8 mouse cellular contexts compared by ENCODE assay signal in genomic region chr9:78482386-78482785, GRCm38 (mm10). TPM values are rescaled to one million over a fixed set of nuclear protein-coding genes. Genes with fewer than 3 reads are reported as not detected.
DNase-seq lines count a peak whose midpoint lies in the region; ATAC-seq and TF ChIP-seq lines count a peak whose summit lies in the region.

No protein-coding gene starts in this region.

- H3K4me1 ChIP-seq in cerebellum, adult 2 months (ENCODE audit: control insufficient read depth, insufficient read depth, low read length): peaks cover 3% of the 10 kb centered on the region; the same call in 1 of the 2 replicates
- H3K4me1 ChIP-seq in thymus, adult 2 months (replicated peaks; ENCODE audit: control insufficient read depth, insufficient read depth, low read length): peaks cover 2% of the 10 kb centered on the region; the same call in 1 of the 2 replicates
- H3K4me1 ChIP-seq in lung, embryonic 15.5 days: peaks cover 16% of the 10 kb centered on the region

- H3K27ac ChIP-seq in cerebellum, adult 2 months (ENCODE audit: insufficient read depth, low read length): peak overlapping the region; percentile 88; the same call in 1 of the 2 replicates
- H3K27ac ChIP-seq in thymus, adult 2 months (ENCODE audit: control insufficient read depth, insufficient read depth, low read length): no peak overlapping the region
- peak overlapping the region; percentile 97 for H3K27ac ChIP-seq in lung, embryonic 15.5 days

- no peaks in the 10 kb centered on the region for H3K9me3 ChIP-seq in lung, embryonic 15.5 days

- WGBS in cerebellum, adult 2 months: 26% methylated on average over 3 of the region's 3 CpGs
- 54% methylated on average over 3 of the region's 3 CpGs for WGBS in thymus, adult 2 months
- WGBS in lung, embryonic 15.5 days: 15% methylated on average over 3 of the region's 3 CpGs

- ATAC-seq in lung, embryonic 15.5 days (ENCODE audit: borderline replicate concordance, extremely low read depth, low FRiP score, low TSS enrichment): no peak
- ATAC-seq in CD4-positive, CD25-positive, alpha-beta regulatory T cell, adult 4 months: no peak

- DNase-seq in cerebellum, adult 2 months: no peak
- DNase-seq in cerebellum, postnatal 10 days: no peak
- no peak for DNase-seq in thymus, adult 2 months
- no peak for DNase-seq in thymus, postnatal 0 days (ENCODE audit: low spot score)
- no peak for DNase-seq in natural killer cell, adult 2 months (ENCODE audit: low spot score in 2 of 2)
- DNase-seq in spleen, adult 12 weeks (ENCODE audit: low spot score): no peak

- H3K27me3 ChIP-seq in cerebellum, adult 2 months (ENCODE audit: control insufficient read depth, insufficient read depth, low read length): no peaks in the 10 kb centered on the region
- no peaks in the 10 kb centered on the region for H3K27me3 ChIP-seq in thymus, adult 2 months (ENCODE audit: control insufficient read depth, insufficient read depth, low read length)
- no peaks in the 10 kb centered on the region for H3K27me3 ChIP-seq in lung, embryonic 15.5 days

- TF ChIP-seq CTCF in cerebellum, adult 2 months (IDR thresholded peaks at IDR 0.05; ENCODE audit: borderline replicate concordance, insufficient read depth, low read depth, low read length): no peak
- TF ChIP-seq CTCF in thymus, adult 2 months (IDR thresholded peaks at IDR 0.05; ENCODE audit: borderline replicate concordance, control insufficient read depth, extremely low read depth, insufficient read depth, low read length, poor library complexity): no peak

- peak overlapping the region; percentile 72 for H3K4me2 ChIP-seq in lung, embryonic 15.5 days

- peak overlapping the region; percentile 62 for H3K4me3 ChIP-seq in cerebellum, adult 2 months (replicated peaks; ENCODE audit: insufficient read depth, low read depth, low read length)
- H3K4me3 ChIP-seq in thymus, adult 2 months (ENCODE audit: control insufficient read depth, insufficient read depth, low read length): peak overlapping the region; percentile 85; the same call in 1 of the 2 replicates
- H3K4me3 ChIP-seq in lung, embryonic 15.5 days: peak overlapping the region; percentile 53

- TF ChIP-seq POLR2A in cerebellum, adult 2 months (IDR thresholded peaks at IDR 0.05; ENCODE audit: borderline replicate concordance, insufficient read depth, low read length): no peak
- no peak for TF ChIP-seq POLR2A in thymus, adult 2 months (IDR thresholded peaks at IDR 0.05; ENCODE audit: control insufficient read depth, extremely low read depth, insufficient read depth, low read length, poor library complexity)

- peaks cover 20% of the 10 kb centered on the region for H3K36me3 ChIP-seq in thymus, adult 2 months (ENCODE audit: control insufficient read depth, insufficient read depth, low read length)
- H3K36me3 ChIP-seq in lung, embryonic 15.5 days: peaks cover 22% of the 10 kb centered on the region

- H3K9ac ChIP-seq in lung, embryonic 15.5 days: peak overlapping the region; percentile 74

RNA-seq across cellular contexts. Expression of gene Eef1a1, which starts 6.6 kb away (rescaled TPM):
- polyA plus RNA-seq in cerebellum, adult 2 months (2012; rRNA removed): 2,299 and 2,427 TPM in 2 replicates
- 4,171 and 4,540 TPM in 2 replicates for polyA plus RNA-seq in thymus, adult 2 months (2012; rRNA removed)
- 3,927 and 4,011 TPM in 2 replicates for polyA plus RNA-seq in thymus, postnatal 0 days (2015; fragmentation: Nextera tagmentation; extraction: Ambion mirVana)
- polyA plus RNA-seq in lung, embryonic 15.5 days (2015; fragmentation: Nextera tagmentation; extraction: Ambion mirVana): 4,575 and 4,632 TPM in 2 replicates
- polyA plus RNA-seq in CD4-positive, CD25-positive, alpha-beta regulatory T cell, adult 4 months (2017; shearing (Covaris generic)): over 10,000 TPM; 10,256 to 11,102 TPM

RNA-seq across cellular contexts. Expression of gene Gm17324, which starts 33.8 kb away (rescaled TPM):
- 0.34 and 0.40 TPM in 2 replicates for polyA plus RNA-seq in cerebellum, adult 2 months (2012; rRNA removed)
- polyA plus RNA-seq in thymus, adult 2 months (2012; rRNA removed): 0.19 TPM in 1 of 2 replicates, not detected in the other
- polyA plus RNA-seq in thymus, postnatal 0 days (2015; fragmentation: Nextera tagmentation; extraction: Ambion mirVana): 0.58 and 1.1 TPM in 2 replicates
- polyA plus RNA-seq in lung, embryonic 15.5 days (2015; fragmentation: Nextera tagmentation; extraction: Ambion mirVana): 0.56 and 0.94 TPM in 2 replicates
- under 1 TPM in 1 of 2 experiments, not detected in 1; 0.51 TPM for polyA plus RNA-seq in CD4-positive, CD25-positive, alpha-beta regulatory T cell, adult 4 months (2017; shearing (Covaris generic))

RNA-seq across cellular contexts. Expression of gene Mto1, which starts 34.4 kb away (rescaled TPM):
- 31.6 TPM in 2 replicates for polyA plus RNA-seq in cerebellum, adult 2 months (2012; rRNA removed)
- 22.5 and 24.3 TPM in 2 replicates for polyA plus RNA-seq in thymus, adult 2 months (2012; rRNA removed)
- polyA plus RNA-seq in thymus, postnatal 0 days (2015; fragmentation: Nextera tagmentation; extraction: Ambion mirVana): 22.8 and 23.4 TPM in 2 replicates
- 21.0 and 24.3 TPM in 2 replicates for polyA plus RNA-seq in lung, embryonic 15.5 days (2015; fragmentation: Nextera tagmentation; extraction: Ambion mirVana)
- 10 to 100 TPM; 15.6 to 19.1 TPM for polyA plus RNA-seq in CD4-positive, CD25-positive, alpha-beta regulatory T cell, adult 4 months (2017; shearing (Covaris generic))

RNA-seq across cellular contexts. Expression of gene Cgas, which starts 39.3 kb away (rescaled TPM):
- 0.33 and 0.40 TPM in 2 replicates for polyA plus RNA-seq in cerebellum, adult 2 months (2012; rRNA removed)
- 1.5 and 1.8 TPM in 2 replicates for polyA plus RNA-seq in thymus, adult 2 months (2012; rRNA removed)
- polyA plus RNA-seq in thymus, postnatal 0 days (2015; fragmentation: Nextera tagmentation; extraction: Ambion mirVana): 2.6 and 3.0 TPM in 2 replicates
- polyA plus RNA-seq in lung, embryonic 15.5 days (2015; fragmentation: Nextera tagmentation; extraction: Ambion mirVana): 2.6 and 3.0 TPM in 2 replicates
- polyA plus RNA-seq in CD4-positive, CD25-positive, alpha-beta regulatory T cell, adult 4 months (2017; shearing (Covaris generic)): 1 to 10 TPM; 2.3 to 3.1 TPM
